Mouse (Mus musculus): ENCODE measurements around the gene Krtap15.

- TF ChIP-seq GATA1 (IDR thresholded peaks at IDR 0.05; ENCODE audit: low read length), result no peak
- no peak for TF ChIP-seq TAL1 (IDR thresholded peaks at IDR 0.05; ENCODE audit: low read length)
These were observed at the start of gene Krtap15 for GRCm38 (mm10) chr16:88820066-88820465.

All from erythroblast, embryonic 14.5 days (primary cell).